Mouse (Mus musculus): ENCODE results near the gene Dgkg.

Dgkg gene

DNA sequence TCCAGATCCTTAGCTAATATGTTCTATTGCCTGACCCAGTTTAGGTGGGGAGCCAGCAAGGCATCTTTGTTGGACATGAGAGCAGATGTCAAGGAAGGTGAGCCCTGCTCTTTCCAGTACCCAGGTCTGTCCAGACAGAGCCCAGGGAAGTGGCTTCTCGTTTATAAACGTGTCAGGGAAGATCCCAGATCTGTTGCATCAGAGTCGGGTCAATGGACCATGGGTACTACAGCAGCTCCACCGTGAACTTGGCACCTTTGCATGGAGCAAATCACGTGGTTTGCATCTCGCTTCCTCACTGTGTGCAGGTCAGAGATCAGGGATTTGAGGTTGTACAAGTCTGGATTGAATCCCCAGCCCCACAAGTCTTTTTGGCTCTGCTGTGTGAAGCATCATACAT lies 58.3 kb downstream of the Dgkg start:
- DNase-seq (ENCODE audit: low spot score in 2 of 2), result no peak

- DNase-seq (ENCODE audit: low spot score in 2 of 2), result no peak
Measured at GRCm38 (mm10) chr16:22596394-22596793, 60.6 kb downstream of the Dgkg start.

GRCm38 (mm10) chr16:22593907-22594306 lies 63.1 kb downstream of the Dgkg start:
- no peak for DNase-seq (ENCODE audit: low spot score in 2 of 2)

- no peak for DNase-seq (ENCODE audit: low spot score in 2 of 2)
Measured at GRCm38 (mm10) chr16:22589619-22590018, 67.4 kb downstream of the Dgkg start.

DNA sequence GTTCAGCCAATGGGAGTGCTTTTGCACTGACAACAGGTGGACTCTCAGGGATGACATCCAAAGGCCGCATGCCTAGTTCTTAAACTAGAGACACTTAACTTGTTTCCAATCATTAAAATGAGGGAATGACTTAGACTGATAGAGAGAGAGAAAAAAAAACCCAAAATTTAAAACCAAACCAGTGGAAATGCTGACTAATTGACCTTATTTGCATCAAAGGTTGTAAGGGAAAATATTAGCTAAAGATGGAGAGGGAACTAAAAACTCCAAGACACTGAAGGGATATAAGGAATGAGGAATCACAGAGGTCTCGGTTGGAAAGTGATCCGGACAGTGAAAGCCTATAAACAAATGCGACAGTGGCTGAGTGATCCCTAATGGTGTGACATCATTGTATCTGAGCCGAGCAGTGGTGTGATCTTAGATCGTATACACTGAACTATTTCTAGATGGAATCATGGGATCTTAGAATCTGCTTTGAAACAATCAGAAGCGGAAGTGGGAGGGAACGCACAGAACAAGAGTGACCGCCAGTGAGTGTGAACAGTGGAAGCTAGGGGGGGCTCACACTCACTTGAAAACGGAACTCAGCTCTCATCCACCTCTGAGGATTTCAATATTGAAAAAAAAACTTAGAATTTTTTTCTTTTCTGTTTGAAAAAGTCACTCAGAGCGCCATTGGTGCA lies 70.7 kb downstream of the Dgkg start:
- DNase-seq (ENCODE audit: low spot score in 2 of 2), result no peak

DNA sequence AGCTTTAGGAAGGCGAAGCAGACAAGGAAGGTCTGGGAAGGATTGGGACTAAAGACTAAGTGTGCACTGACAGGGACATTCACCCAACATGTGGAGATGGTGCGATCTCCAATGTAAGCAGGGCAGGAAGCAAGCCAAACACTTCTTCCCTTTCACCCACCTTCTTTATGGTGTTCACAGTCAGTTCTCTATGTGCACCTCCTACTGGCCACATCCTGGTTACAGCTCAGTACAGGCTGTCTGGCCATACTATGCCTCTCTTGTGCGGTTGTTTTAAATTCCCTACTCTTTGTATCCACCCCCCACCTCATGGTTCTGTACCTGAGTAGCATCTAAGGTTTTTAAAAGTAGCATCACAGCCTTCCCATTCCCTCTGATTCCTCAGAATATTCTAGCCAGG lies 71.5 kb downstream of the Dgkg start:
- DNase-seq (ENCODE audit: low spot score in 2 of 2), result no peak

GRCm38 (mm10) chr16:22583401-22583800 lies 73.6 kb downstream of the Dgkg start:
- DNase-seq (ENCODE audit: low spot score in 2 of 2), result no peak

DNA sequence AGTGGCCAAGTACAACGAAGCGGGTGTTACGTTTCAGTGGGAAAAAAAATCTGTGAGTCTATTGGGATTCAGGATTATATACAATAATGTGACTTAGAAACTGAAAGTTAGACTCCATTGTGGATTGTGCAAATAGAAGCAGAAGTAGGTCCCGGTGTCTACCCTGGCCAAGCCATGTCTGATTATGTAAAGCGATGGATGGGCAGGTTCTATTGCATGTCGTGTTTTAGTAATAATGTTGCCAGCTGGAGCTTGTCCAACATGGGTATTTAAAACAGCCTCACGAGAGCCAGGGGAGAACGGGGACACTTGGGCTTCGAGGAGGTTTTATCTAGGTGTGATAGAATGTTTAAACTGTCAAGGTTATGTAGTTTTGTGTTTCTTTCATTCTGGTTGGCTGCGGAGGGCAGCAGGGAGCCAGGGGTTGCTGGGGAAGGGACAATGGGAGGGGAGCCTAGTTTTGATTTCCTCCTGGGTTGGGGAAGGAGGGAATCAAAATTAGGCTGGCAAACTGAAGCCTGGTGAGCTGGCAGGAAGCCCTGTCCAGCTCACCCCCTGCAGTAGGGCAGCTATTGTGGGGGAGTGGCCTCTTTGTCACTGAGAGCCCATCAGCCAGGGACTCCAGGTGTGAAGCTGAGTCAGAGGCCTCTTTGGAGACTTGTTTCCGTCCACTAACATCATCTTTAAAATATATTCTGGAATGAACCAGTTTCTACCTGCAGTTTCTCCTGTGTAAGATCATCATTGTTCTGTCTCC lies 74.7 kb downstream of the Dgkg start:
- DNase-seq (ENCODE audit: low spot score in 2 of 2), result no peak

DNA sequence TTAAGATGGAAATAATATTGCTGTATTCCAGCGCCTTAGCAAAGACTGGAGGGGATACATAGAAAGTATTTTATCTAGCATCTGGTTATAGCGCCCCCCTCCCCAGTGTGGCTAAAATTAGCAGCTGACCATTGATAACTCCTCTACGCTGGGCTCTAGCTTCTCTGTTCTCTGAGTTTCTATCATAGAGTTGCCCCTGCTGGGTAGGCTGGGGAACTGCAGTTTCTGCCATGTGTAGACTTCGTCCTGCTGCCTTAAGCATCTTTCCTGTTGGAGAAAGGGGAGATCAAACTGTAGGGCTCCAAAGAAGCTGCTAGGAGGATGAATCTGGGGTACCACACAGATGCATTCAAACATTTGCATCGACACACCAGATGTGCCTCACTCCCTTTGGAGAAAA lies 76.9 kb downstream of the Dgkg start:
- DNase-seq (ENCODE audit: low spot score in 2 of 2), result no peak

- no peak for DNase-seq (ENCODE audit: low spot score in 2 of 2)
Measured at GRCm38 (mm10) chr16:22578883-22579282, 78.1 kb downstream of the Dgkg start.

GRCm38 (mm10) chr16:22577656-22578055 lies 79.4 kb downstream of the Dgkg start:
- no peak for DNase-seq (ENCODE audit: low spot score in 2 of 2)

- no peak for DNase-seq (ENCODE audit: low spot score in 2 of 2)
Measured at GRCm38 (mm10) chr16:22574164-22574563, 82.9 kb downstream of the Dgkg start.

DNA sequence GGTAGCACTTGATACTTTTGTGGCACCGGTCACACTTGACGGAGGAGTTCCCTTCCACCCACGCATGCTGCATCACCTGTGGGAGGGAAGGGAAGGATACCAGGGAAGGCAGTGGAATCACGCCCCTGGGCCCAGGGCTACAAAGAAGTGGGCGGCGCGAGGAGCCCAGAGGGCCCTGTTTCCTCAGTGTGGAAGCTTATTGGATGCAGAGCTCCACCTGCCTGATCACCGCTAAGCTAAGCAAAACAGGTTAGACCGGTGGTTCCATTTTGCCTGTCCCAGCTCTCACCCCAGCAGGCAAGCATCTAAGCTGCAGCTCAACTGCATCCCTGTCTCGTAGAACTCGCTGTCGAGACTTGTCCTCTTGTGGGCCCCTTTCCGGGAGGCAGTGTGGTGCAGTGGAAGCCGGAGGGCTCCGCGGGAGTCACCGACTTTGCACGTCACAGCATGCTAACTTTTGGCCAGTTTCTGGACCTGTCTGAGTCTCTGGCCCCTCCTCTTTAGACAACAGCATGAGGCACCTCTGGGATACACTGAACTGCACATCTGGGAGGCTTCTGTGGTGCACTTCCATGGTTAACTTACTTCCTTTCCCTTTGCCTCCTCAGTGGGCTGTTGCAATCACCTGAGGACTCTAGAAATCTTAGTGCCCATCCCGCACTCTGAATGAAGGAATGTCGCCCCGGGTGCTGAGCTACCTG lies 84.2 kb downstream of the Dgkg start:
- DNase-seq (ENCODE audit: low spot score in 2 of 2), result no peak

- DNase-seq (ENCODE audit: low spot score in 2 of 2), result no peak
Measured at GRCm38 (mm10) chr16:22564907-22565272, 92.1 kb downstream of the Dgkg start.

- DNase-seq (ENCODE audit: low spot score in 2 of 2), result peak; percentile 39 to 52
Measured at GRCm38 (mm10) chr16:22564259-22564906, 92.6 kb downstream of the Dgkg start.

DNA sequence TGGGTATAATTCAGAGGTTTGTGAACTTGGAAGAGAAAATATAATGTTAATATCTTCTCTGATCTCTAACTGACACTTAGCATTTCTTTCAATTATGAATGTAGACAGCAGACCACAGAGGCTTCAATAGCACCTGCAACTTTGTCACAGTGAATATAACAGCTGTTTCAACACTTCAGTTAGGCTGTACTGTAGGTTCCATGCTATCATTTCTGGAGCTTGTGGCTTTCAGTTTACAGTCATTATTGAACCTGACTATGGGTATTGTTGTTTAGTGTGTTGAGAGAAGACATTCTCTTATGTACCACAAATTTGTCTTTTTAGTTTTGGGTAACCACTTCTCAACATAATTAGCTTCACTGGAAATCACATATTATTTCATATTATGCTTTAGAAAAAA lies 93.4 kb downstream of the Dgkg start:
- DNase-seq (ENCODE audit: low spot score in 2 of 2), result no peak

DNA sequence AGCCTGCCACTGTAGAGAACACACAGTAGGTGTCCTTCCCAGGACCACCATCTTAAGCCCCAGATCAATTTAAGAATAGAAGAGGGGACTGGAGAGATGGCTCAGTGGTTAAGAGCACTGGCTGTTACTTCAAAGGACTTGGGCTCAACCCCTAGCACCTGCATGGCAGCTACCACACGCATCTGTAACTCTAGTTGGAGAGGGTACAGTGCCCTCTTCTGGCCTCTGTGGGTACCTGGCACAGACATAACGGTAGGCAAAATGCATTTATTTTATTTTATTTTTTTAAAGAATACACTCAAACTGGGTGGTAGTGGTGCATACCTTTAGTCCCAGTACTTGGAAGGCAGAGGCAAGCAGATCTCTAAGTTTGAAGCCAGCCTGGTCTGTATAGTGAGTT lies 102.0 kb downstream of the Dgkg start:
- DNase-seq (ENCODE audit: low spot score in 2 of 2), result no peak

- DNase-seq (ENCODE audit: low spot score in 2 of 2), result no peak
Measured at GRCm38 (mm10) chr16:22552351-22552750, 104.7 kb downstream of the Dgkg start.

GRCm38 (mm10) chr16:22551231-22552000 lies 105.6 kb downstream of the Dgkg start:
- no peak for DNase-seq (ENCODE audit: low spot score in 2 of 2)

DNA sequence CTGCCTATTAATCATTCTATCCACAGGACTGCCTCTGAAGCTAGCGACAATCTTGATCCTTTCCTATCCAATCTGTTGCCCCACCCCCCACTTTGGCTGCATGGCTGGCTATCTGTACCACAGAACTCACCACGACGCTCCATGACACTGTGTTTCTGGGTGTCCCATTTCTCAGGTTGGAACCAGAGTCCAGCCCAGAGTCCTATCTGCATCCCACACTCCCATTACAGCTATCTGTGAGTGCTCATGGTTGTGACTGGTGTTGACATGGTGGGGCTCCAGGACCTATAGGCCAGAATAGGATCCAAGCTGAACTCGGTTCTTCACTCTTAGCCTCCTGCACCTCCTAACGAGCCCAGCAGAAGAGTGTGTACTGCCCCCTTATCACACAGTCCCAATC lies 107.7 kb downstream of the Dgkg start:
- DNase-seq (ENCODE audit: low spot score in 2 of 2), result no peak

All from right cerebral cortex, postnatal 36 days (tissue).